ENCODE assay signal across 12 mouse cellular contexts in genomic region chr14:8038150-8038549, GRCm38 (mm10). TPM values are rescaled to one million over a fixed set of nuclear protein-coding genes. Genes with fewer than 3 reads are reported as not detected.
"Had no signal": no experiment of that assay in that cellular context is flagged by ENCODE, and none has a peak within 500 bp of the region (broad histone marks: within the 10 kb centered on the region; RNA-seq: fewer than 3 reads in every experiment).

No protein-coding gene starts in this region.

- H3K27me3 ChIP-seq: liver, embryonic 12.5 days; lung, embryonic 15.5 days; midbrain, embryonic 13.5 days had no signal

- H3K9ac ChIP-seq: liver, embryonic 12.5 days; lung, embryonic 15.5 days; midbrain, embryonic 13.5 days had no signal

- H3K4me1 ChIP-seq: limb, embryonic 10.5 days; liver, embryonic 12.5 days; lung, embryonic 15.5 days; midbrain, embryonic 13.5 days had no signal

- H3K27ac ChIP-seq: limb, embryonic 10.5 days; liver, embryonic 12.5 days; lung, embryonic 15.5 days; macrophage; midbrain, embryonic 13.5 days had no signal

- H3K4me3 ChIP-seq: limb, embryonic 10.5 days; liver, embryonic 12.5 days; lung, embryonic 15.5 days; midbrain, embryonic 13.5 days had no signal

- H3K9me3 ChIP-seq: limb, embryonic 10.5 days; liver, embryonic 12.5 days; lung, embryonic 15.5 days; midbrain, embryonic 13.5 days had no signal

- H3K36me3 ChIP-seq: limb, embryonic 10.5 days; liver, embryonic 12.5 days; lung, embryonic 15.5 days had no signal

- ATAC-seq: liver, embryonic 12.5 days; midbrain, embryonic 13.5 days had no signal

- H3K4me2 ChIP-seq: liver, embryonic 12.5 days; lung, embryonic 15.5 days; midbrain, embryonic 13.5 days had no signal

- DNase-seq: kidney, adult 8-10 months; kidney, postnatal 25 days; right cerebral cortex, postnatal 14 days; thymus, adult 18-20 months; thymus, postnatal 14 days had no signal

RNA-seq across cellular contexts. Expression of gene Dnase1l3, which starts 43.8 kb away (rescaled TPM):
- total RNA-seq: left cerebral cortex, postnatal 14 days; midbrain, postnatal 0 days had no signal
- polyA plus RNA-seq: limb, embryonic 10.5 days had no signal
